Mouse (Mus musculus) stomach, embryonic 15.5 days (tissue): ENCODE results near the gene Ppip5k2. TPM values are rescaled to one million over a fixed set of nuclear protein-coding genes. Genes with fewer than 3 reads are reported as not detected.

Source experiments
- ATAC-seq: fragments of 200-750 bp; cut with Nextera tagmentation; 2 replicates; pipeline ENCODE4 v1.8.0; 2017; ENCODE audit warnings: low read depth, moderate number of reproducible peaks, moderate TSS enrichment; ENCODE audit not compliant: insufficient read depth, low FRiP score
- H3K27ac ChIP-seq: fragments of 300-500 bp; sonication (generic); 2 replicates; pipeline ENCODE4 v1.5.1; 2015; ENCODE audit warnings: mild to moderate bottlenecking, inconsistent platforms
- H3K27me3 ChIP-seq: fragments of 300-500 bp; sonication (generic); replicated peaks from 2 replicates; pipeline ENCODE4 v1.6.1; 2015; ENCODE audit warnings: inconsistent platforms
- H3K36me3 ChIP-seq: fragments of 300-500 bp; sonication (generic); 2 replicates; pipeline ENCODE4 v1.6.1; 2015; ENCODE audit warnings: inconsistent platforms
- H3K4me1 ChIP-seq: fragments of 300-500 bp; sonication (generic); 2 replicates; pipeline ENCODE4 v1.6.1; 2015; ENCODE audit warnings: inconsistent platforms
- H3K4me2 ChIP-seq: fragments of 300-500 bp; sonication (generic); 2 replicates; pipeline ENCODE4 v1.6.1; 2015; ENCODE audit warnings: mild to moderate bottlenecking, inconsistent platforms
- H3K4me3 ChIP-seq: fragments of 300-500 bp; sonication (generic); replicated peaks from 2 replicates; pipeline ENCODE4 v1.5.1; 2015; ENCODE audit warnings: inconsistent platforms
- H3K9ac ChIP-seq: fragments of 300-500 bp; sonication (generic); 2 replicates; pipeline ENCODE4 v1.6.1; 2015; ENCODE audit warnings: inconsistent platforms
- H3K9me3 ChIP-seq: fragments of 300-500 bp; sonication (generic); 2 replicates; pipeline ENCODE4 v1.6.1; 2016; ENCODE audit warnings: inconsistent platforms
- WGBS: fragments of 180-500 bp; shearing (Covaris S2); methylation state at CpG from one replicate; pipeline ENCODE4 v1.1.7; 2015; 5-methylcytosine and 5-hydroxymethylcytosine counted together
- polyA plus RNA-seq: library from polyadenylated mRNA; unstranded; fragments of >200 nt; fragmentation: Nextera tagmentation; extraction: Ambion mirVana; gene quantifications from 2 replicates; pipeline ENCODE4 v1.2.1, GENCODE M21; 2015

The Ppip5k2 gene
- polyA plus RNA-seq, 1 experiment from 2014 or later = 28.1 TPM

DNA sequence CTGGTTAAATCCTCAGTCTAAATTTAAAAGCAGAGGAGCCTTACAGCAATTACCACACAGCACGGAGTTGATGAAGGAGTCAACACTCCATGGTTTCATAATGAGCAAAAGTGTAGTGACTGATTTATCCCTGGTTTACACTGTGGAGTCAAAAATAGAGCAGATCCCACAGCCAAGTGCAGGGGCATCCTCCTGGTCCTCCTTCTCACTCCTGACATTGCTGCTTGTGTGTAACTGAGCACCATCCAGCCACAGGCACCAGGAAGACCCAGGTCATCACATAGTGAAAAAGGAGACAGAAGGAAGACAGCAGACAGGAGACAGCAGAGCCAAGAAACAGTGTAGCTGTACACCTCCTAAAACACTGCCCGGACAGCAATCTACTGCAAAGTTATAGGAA is 112.4 kb downstream of the Ppip5k2 start:
- Histone ChIP-seq H3K9me3 (no peaks in the 10 kb centered on the region), H3K27me3 (no peaks in the 10 kb centered on the region), H3K4me3 (no peak overlapping the region), H3K4me2 (no peak overlapping the region), H3K9ac (no peak overlapping the region), H3K4me1 (no peaks in the 10 kb centered on the region), H3K36me3 (no peaks in the 10 kb centered on the region), H3K27ac (no peak overlapping the region)
- no peak for ATAC-seq
- WGBS = 82% methylated on average over 2 of the region's 2 CpGs

DNA sequence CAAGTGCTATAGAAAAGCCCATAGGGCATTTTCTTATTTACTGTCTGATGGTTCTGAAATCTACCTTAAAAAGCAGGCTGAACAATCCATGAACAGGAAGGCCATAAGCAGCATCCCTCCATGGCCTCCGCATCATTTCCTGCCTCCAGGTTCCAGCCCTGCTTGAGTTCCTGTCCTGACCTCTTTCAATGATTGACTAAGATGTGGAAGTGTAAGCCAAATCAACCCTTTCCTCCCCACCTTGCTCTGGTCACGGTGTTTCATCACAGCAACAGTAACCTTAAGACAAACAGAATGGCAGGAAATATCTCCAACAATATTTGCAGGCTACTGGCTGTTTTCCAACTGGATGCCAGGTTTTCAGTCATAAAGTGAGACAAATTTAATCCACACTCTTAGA is 113.0 kb downstream of the Ppip5k2 start:
- 49% methylated on average over 2 of the region's 2 CpGs for WGBS

More for the DNA sequence above, 113.0 kb downstream of the Ppip5k2 start:
- H3K9me3 ChIP-seq = no peaks in the 10 kb centered on the region
- H3K9ac ChIP-seq = no peak overlapping the region
- ATAC-seq = no peak
- no peak overlapping the region for H3K4me2 ChIP-seq
- H3K36me3 ChIP-seq = no peaks in the 10 kb centered on the region
- no peak overlapping the region for H3K27ac ChIP-seq
- no peaks in the 10 kb centered on the region for H3K4me1 ChIP-seq
- H3K27me3 ChIP-seq = no peaks in the 10 kb centered on the region
- no peak overlapping the region for H3K4me3 ChIP-seq

Other genes with a start within 250 kb of the Ppip5k2 start
- gene D1Ertd622e, start 108.3 kb downstream of the Ppip5k2 start, polyA plus RNA-seq = 20.0 and 21.3 TPM in 2 replicates
- 18.4 and 18.8 TPM in 2 replicates for gene Gin1, start 239 bp downstream of the Ppip5k2 start, polyA plus RNA-seq